Mouse (Mus musculus) bone marrow, adult 2 months (tissue): ENCODE measurements around the gene Eid3.

Source experiments
- CTCF ChIP-seq: fragments of 200-500 bp; IDR thresholded peaks from 2 replicates; pipeline ENCODE4 v1.5.1; 2011; ENCODE audit warnings: low read length, control low read depth; ENCODE audit not compliant: control insufficient read depth, insufficient read depth
- POLR2A ChIP-seq: fragments of 200-500 bp; IDR thresholded peaks from 2 replicates; pipeline ENCODE4 v1.6.1; 2011; ENCODE audit warnings: low read depth, mild to moderate bottlenecking, control low read depth, low read length, borderline replicate concordance; ENCODE audit not compliant: control insufficient read depth

DNA sequence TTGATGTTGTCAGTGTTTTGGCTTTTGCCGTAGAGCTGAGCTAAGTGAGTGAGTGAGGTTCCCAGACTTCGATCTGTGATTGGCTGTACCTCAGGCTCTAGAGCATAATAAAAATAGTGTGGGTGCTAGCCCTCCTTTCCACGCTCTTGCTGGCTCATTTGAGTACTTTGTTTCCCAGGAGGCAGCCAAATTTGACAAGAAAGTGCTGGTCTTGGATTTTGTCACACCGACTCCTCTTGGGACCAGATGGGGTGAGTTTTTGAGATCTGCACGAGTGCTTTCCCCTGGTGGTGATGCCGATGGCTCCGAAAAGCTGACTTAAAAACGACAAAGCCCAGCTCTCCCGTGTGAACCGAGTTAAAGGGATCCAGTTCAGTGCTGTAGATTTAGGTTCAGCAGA lies 9.0 kb downstream of the Eid3 start:
- TF ChIP-seq POLR2A, result no peak
- TF ChIP-seq CTCF, result no peak
